Mouse (Mus musculus) midbrain, embryonic 12.5 days (tissue): Measurements from ENCODE around the gene Tcl1b3. TPM values are rescaled to one million over a fixed set of nuclear protein-coding genes. Genes with fewer than 3 reads are reported as not detected.

Experiments used
- polyA plus RNA-seq: library from polyadenylated mRNA; unstranded; fragments of >200 nt; fragmentation: Nextera tagmentation; extraction: Ambion mirVana; gene quantifications from 2 replicates; pipeline ENCODE4 v1.2.1, GENCODE M21; 2016

The Tcl1b3 gene
- polyA plus RNA-seq, 1 experiment from 2014 or later: not detected

Other genes starting within 250 kb of the Tcl1b3 start
- gene Syne3, start 181.2 kb upstream of the Tcl1b3 start, polyA plus RNA-seq: 0.14 and 0.18 TPM in 2 replicates
- 161 and 165 TPM in 2 replicates for gene Glrx5, start 158.4 kb upstream of the Tcl1b3 start, polyA plus RNA-seq
- gene Tcl1b2, start 45.0 kb upstream of the Tcl1b3 start, polyA plus RNA-seq: not detected in 2 replicates
- gene Tcl1b1, start 31.4 kb upstream of the Tcl1b3 start, polyA plus RNA-seq: not detected in 2 replicates
- gene Tcl1b5, start 14.7 kb upstream of the Tcl1b3 start, polyA plus RNA-seq: not detected in 2 replicates
- not detected in 2 replicates for gene Tcl1b4, start 10.9 kb downstream of the Tcl1b3 start, polyA plus RNA-seq
- gene Tcl1, start 31.8 kb downstream of the Tcl1b3 start, polyA plus RNA-seq: not detected in 2 replicates
- 1.9 and 2.2 TPM in 2 replicates for gene Tunar, start 142.8 kb downstream of the Tcl1b3 start, polyA plus RNA-seq